Comparison of ENCODE assay signal across 9 mouse cellular contexts in the genomic region with DNA sequence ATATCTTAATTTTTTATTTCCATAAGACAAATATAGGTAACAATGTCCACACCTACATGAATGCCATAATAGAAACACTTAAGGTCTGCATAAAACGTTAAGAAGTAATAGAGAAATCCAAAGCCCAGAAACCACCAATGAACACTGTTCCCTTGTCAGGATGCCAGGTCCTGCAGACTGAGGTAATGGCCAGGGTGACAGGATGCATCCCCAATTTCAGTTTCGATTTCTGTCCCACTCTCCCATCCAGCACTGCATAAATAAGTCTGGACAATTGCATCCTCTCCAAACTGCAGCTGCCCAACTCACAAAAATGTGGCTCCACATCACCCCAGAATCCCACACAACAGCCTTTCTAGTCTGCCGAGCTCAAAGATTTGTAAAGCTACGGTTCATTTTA. TPM values are rescaled to one million over a fixed set of nuclear protein-coding genes. Genes with fewer than 3 reads are reported as not detected.
DNase-seq lines count a peak whose midpoint lies in the region; ATAC-seq and TF ChIP-seq lines count a peak whose summit lies in the region.
"Had no signal": no experiment of that assay in that cellular context is flagged by ENCODE, and none has a peak within 500 bp of the region (broad histone marks: within the 10 kb centered on the region; RNA-seq: fewer than 3 reads in every experiment).

No protein-coding gene starts in this region.

- no peak overlapping the region for H3K9ac ChIP-seq in forebrain, postnatal 0 days
- no peak overlapping the region for H3K9ac ChIP-seq in kidney, embryonic 14.5 days (ENCODE audit: low read depth, low read length)
- H3K9ac ChIP-seq in midbrain, embryonic 12.5 days (replicated peaks), result no peak overlapping the region

- H3K4me1 ChIP-seq in forebrain, postnatal 0 days (ENCODE audit: insufficient read depth), result peaks cover 24% of the 10 kb centered on the region
- peaks cover 14% of the 10 kb centered on the region for H3K4me1 ChIP-seq in kidney, embryonic 14.5 days (ENCODE audit: control insufficient read depth, insufficient read depth, low read length)
- H3K4me1 ChIP-seq in midbrain, embryonic 12.5 days, result peaks cover 24% of the 10 kb centered on the region

- H3K9me3 ChIP-seq in forebrain, postnatal 0 days (ENCODE audit: low read length), result no peaks in the 10 kb centered on the region
- no peaks in the 10 kb centered on the region for H3K9me3 ChIP-seq in kidney, embryonic 14.5 days (ENCODE audit: control insufficient read depth, low read length)
- no peaks in the 10 kb centered on the region for H3K9me3 ChIP-seq in midbrain, embryonic 12.5 days

- 72% methylated on average over 4 of the region's 4 CpGs for WGBS in forebrain, postnatal 0 days
- WGBS in kidney, embryonic 14.5 days, result 76% methylated on average over 4 of the region's 4 CpGs
- WGBS in midbrain, embryonic 12.5 days, result 84% methylated on average over 4 of the region's 4 CpGs

- TF ChIP-seq CTCF in forebrain, postnatal 0 days (IDR thresholded peaks at IDR 0.05; ENCODE audit: low read depth), result no peak

- peaks cover 26% of the 10 kb centered on the region for H3K36me3 ChIP-seq in forebrain, postnatal 0 days (ENCODE audit: insufficient read depth)
- peaks cover 22% of the 10 kb centered on the region for H3K36me3 ChIP-seq in kidney, embryonic 14.5 days (ENCODE audit: control insufficient read depth, insufficient read depth, low read length)
- H3K36me3 ChIP-seq in midbrain, embryonic 12.5 days, result peaks cover 35% of the 10 kb centered on the region

- intact Hi-C loops in heart, postnatal 25 days (cut with DNase I), result loop anchor here (2.0 to 5.0 kb wide), 2 partner anchors 21 to 48 kb away; no protein-coding TSS in a partner anchor

- no peak overlapping the region for H3K27ac ChIP-seq in forebrain, postnatal 0 days (ENCODE audit: low read depth, low read length)
- no peak overlapping the region for H3K27ac ChIP-seq in kidney, embryonic 14.5 days (ENCODE audit: low read depth, low read length)
- no peak overlapping the region for H3K27ac ChIP-seq in midbrain, embryonic 12.5 days (replicated peaks)

- ATAC-seq in forebrain, postnatal 0 days, result no peak
- no peak for ATAC-seq in kidney, embryonic 14.5 days (ENCODE audit: low FRiP score, low TSS enrichment)
- no peak for ATAC-seq in midbrain, embryonic 12.5 days (ENCODE audit: low FRiP score, low read depth)

- DNase-seq in heart, adult 11 months, result peak; percentile 96
- DNase-seq in heart, postnatal 25 days (ENCODE audit: low spot score), result no peak
- no peak for DNase-seq in forebrain, postnatal 0 days
- DNase-seq in urinary bladder, postnatal 4 days (ENCODE audit: low spot score in 2 of 2), result no peak
- no peak for DNase-seq in cerebellum, postnatal 14 days
- no peak for DNase-seq in B cell, adult 2 months

- H3K4me3 ChIP-seq in forebrain, postnatal 0 days (ENCODE audit: low read depth, low read length), result no peak overlapping the region
- H3K4me3 ChIP-seq in kidney, embryonic 14.5 days (ENCODE audit: low read length), result no peak overlapping the region
- H3K4me3 ChIP-seq in midbrain, embryonic 12.5 days, result no peak overlapping the region

- H3K27me3 ChIP-seq in forebrain, postnatal 0 days (ENCODE audit: insufficient read depth, low read length), result no peaks in the 10 kb centered on the region
- H3K27me3 ChIP-seq in kidney, embryonic 14.5 days (ENCODE audit: control insufficient read depth, insufficient read depth, low read length), result no peaks in the 10 kb centered on the region
- no peaks in the 10 kb centered on the region for H3K27me3 ChIP-seq in midbrain, embryonic 12.5 days

- H3K4me2 ChIP-seq in forebrain, postnatal 0 days (ENCODE audit: low read depth), result peak overlapping the region; percentile 9; the same call in 1 of the 2 replicates
- H3K4me2 ChIP-seq in kidney, embryonic 14.5 days (replicated peaks; ENCODE audit: low read depth, low read length), result 0 out of 2 replicates have a peak overlapping the region, but pooled peaks have one; percentile 2
- H3K4me2 ChIP-seq in midbrain, embryonic 12.5 days (replicated peaks), result peak overlapping the region; percentile 13

RNA-seq across cellular contexts. Expression of gene Tut7, which starts 2.8 kb away (rescaled TPM):
- 10 to 100 TPM; 41.4 to 41.9 TPM for total RNA-seq in heart, postnatal 25 days (2021)
- 42.3 and 51.2 TPM in 2 replicates for total RNA-seq in forebrain, postnatal 0 days (2014; rRNA removed)
- polyA plus RNA-seq in forebrain, postnatal 0 days (2015; fragmentation: Nextera tagmentation; extraction: Ambion mirVana), result 26.8 and 36.8 TPM in 2 replicates
- 23.6 and 43.9 TPM in 2 replicates for polyA plus RNA-seq in kidney, embryonic 14.5 days (2014; fragmentation: Nextera tagmentation; extraction: Ambion mirVana)
- polyA plus RNA-seq in midbrain, embryonic 12.5 days (2016; fragmentation: Nextera tagmentation; extraction: Ambion mirVana), result 62.8 and 66.7 TPM in 2 replicates

RNA-seq across cellular contexts. Expression of gene Gm49354, which starts 38.1 kb away (rescaled TPM):
- total RNA-seq in heart, postnatal 25 days (2021), result not detected
- not detected in 2 replicates for total RNA-seq in forebrain, postnatal 0 days (2014; rRNA removed)
- polyA plus RNA-seq in forebrain, postnatal 0 days (2015; fragmentation: Nextera tagmentation; extraction: Ambion mirVana), result not detected in 2 replicates
- not detected in 2 replicates for polyA plus RNA-seq in kidney, embryonic 14.5 days (2014; fragmentation: Nextera tagmentation; extraction: Ambion mirVana)
- polyA plus RNA-seq in midbrain, embryonic 12.5 days (2016; fragmentation: Nextera tagmentation; extraction: Ambion mirVana), result not detected in 2 replicates
- total RNA-seq: gastrocnemius, postnatal 36 days had no signal

RNA-seq across cellular contexts. Expression of gene Isca1, which starts 50.5 kb away (rescaled TPM):
- 100 to 1,000 TPM; 221 to 222 TPM for total RNA-seq in heart, postnatal 25 days (2021)
- 77.2 and 87.8 TPM in 2 replicates for total RNA-seq in forebrain, postnatal 0 days (2014; rRNA removed)
- polyA plus RNA-seq in forebrain, postnatal 0 days (2015; fragmentation: Nextera tagmentation; extraction: Ambion mirVana), result 154 and 168 TPM in 2 replicates
- 123 and 134 TPM in 2 replicates for polyA plus RNA-seq in kidney, embryonic 14.5 days (2014; fragmentation: Nextera tagmentation; extraction: Ambion mirVana)
- polyA plus RNA-seq in midbrain, embryonic 12.5 days (2016; fragmentation: Nextera tagmentation; extraction: Ambion mirVana), result 118 and 131 TPM in 2 replicates
